Mouse (Mus musculus): ENCODE data around the gene Moxd1. TPM values are rescaled to one million over a fixed set of nuclear protein-coding genes. Genes with fewer than 3 reads are reported as not detected.

Gene Moxd1
- polyA plus RNA-seq, 1 experiment from 2014 or later = 2.6 TPM

GRCm38 (mm10) chr10:24251631-24252030 lies 28.3 kb downstream of the Moxd1 start:
- ATAC-seq (replicated peaks; ENCODE audit: low FRiP score) = no peak
- DNase-seq (ENCODE audit: low spot score) = no peak
- no peak overlapping the region for H3K4me2 ChIP-seq (ENCODE audit: low read depth, low read length, severe bottlenecking)
- no peak overlapping the region for H3K9ac ChIP-seq (ENCODE audit: low read length)
- H3K4me1 ChIP-seq (replicated peaks; ENCODE audit: control insufficient read depth, insufficient read depth, low read length) = no peaks in the 10 kb centered on the region
- no peaks in the 10 kb centered on the region for H3K9me3 ChIP-seq (ENCODE audit: control insufficient read depth, low read length)
- H3K36me3 ChIP-seq (ENCODE audit: control insufficient read depth, insufficient read depth, low read length) = no peaks in the 10 kb centered on the region
- H3K27me3 ChIP-seq (ENCODE audit: control insufficient read depth, insufficient read depth, low read length) = no peaks in the 10 kb centered on the region
- H3K27ac ChIP-seq (ENCODE audit: low read depth, low read length) = no peak overlapping the region
- H3K4me3 ChIP-seq (ENCODE audit: low read depth, low read length) = no peak overlapping the region

GRCm38 (mm10) chr10:24258150-24258549 lies 34.8 kb downstream of the Moxd1 start:
- H3K4me2 ChIP-seq (ENCODE audit: low read depth, low read length, severe bottlenecking) = no peak overlapping the region
- H3K27ac ChIP-seq (ENCODE audit: low read depth, low read length) = no peak overlapping the region
- no peaks in the 10 kb centered on the region for H3K9me3 ChIP-seq (ENCODE audit: control insufficient read depth, low read length)
- H3K27me3 ChIP-seq (ENCODE audit: control insufficient read depth, insufficient read depth, low read length) = no peaks in the 10 kb centered on the region
- no peak overlapping the region for H3K4me3 ChIP-seq (ENCODE audit: low read depth, low read length)
- no peaks in the 10 kb centered on the region for H3K4me1 ChIP-seq (replicated peaks; ENCODE audit: control insufficient read depth, insufficient read depth, low read length)
- 90% methylated on average over 7 of the region's 7 CpGs for WGBS
- no peak for ATAC-seq (replicated peaks; ENCODE audit: low FRiP score)
- no peak overlapping the region for H3K9ac ChIP-seq (ENCODE audit: low read length)
- DNase-seq (ENCODE audit: low spot score) = no peak
- H3K36me3 ChIP-seq (ENCODE audit: control insufficient read depth, insufficient read depth, low read length) = no peaks in the 10 kb centered on the region

DNA sequence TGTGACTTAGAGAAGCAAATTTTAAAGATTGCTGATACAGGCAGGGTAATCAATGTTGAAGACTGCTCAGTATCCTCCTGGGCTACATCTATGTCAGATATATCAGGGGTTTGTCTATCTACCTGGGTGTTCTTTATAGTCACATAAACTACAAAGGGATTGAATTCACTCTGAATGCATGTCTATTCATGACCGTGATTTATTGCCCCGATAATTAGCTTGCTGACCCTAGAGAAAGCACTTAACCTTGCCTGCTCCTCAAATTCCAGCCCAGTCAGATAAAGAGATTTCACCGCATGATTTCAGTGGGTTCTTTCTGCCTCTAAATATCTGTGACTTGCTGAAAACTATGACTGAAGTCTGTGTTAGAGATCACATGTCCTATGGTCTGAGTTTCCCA lies 35.6 kb downstream of the Moxd1 start:
- H3K36me3 ChIP-seq (ENCODE audit: control insufficient read depth, insufficient read depth, low read length) = no peaks in the 10 kb centered on the region
- WGBS = 70% methylated on average over 3 of the region's 3 CpGs
- no peak overlapping the region for H3K4me3 ChIP-seq (ENCODE audit: low read depth, low read length)
- ATAC-seq (replicated peaks; ENCODE audit: low FRiP score) (no peak), DNase-seq (ENCODE audit: low spot score) (no peak)
- no peak overlapping the region for H3K27ac ChIP-seq (ENCODE audit: low read depth, low read length)
- H3K4me2 ChIP-seq (ENCODE audit: low read depth, low read length, severe bottlenecking) = no peak overlapping the region
- H3K9ac ChIP-seq (ENCODE audit: low read length) = no peak overlapping the region
- no peaks in the 10 kb centered on the region for H3K27me3 ChIP-seq (ENCODE audit: control insufficient read depth, insufficient read depth, low read length)
- no peaks in the 10 kb centered on the region for H3K4me1 ChIP-seq (replicated peaks; ENCODE audit: control insufficient read depth, insufficient read depth, low read length)
- H3K9me3 ChIP-seq (ENCODE audit: control insufficient read depth, low read length) = no peaks in the 10 kb centered on the region

- no peaks in the 10 kb centered on the region for H3K4me1 ChIP-seq (replicated peaks; ENCODE audit: control insufficient read depth, insufficient read depth, low read length)
- ATAC-seq (replicated peaks; ENCODE audit: low FRiP score) (no peak), DNase-seq (ENCODE audit: low spot score) (no peak)
- 69% methylated on average over 5 of the region's 5 CpGs for WGBS
- no peak overlapping the region for H3K4me3 ChIP-seq (ENCODE audit: low read depth, low read length)
- no peak overlapping the region for H3K4me2 ChIP-seq (ENCODE audit: low read depth, low read length, severe bottlenecking)
- H3K9ac ChIP-seq (ENCODE audit: low read length) = no peak overlapping the region
- H3K36me3 ChIP-seq (ENCODE audit: control insufficient read depth, insufficient read depth, low read length) = no peaks in the 10 kb centered on the region
- H3K9me3 ChIP-seq (ENCODE audit: control insufficient read depth, low read length) = no peaks in the 10 kb centered on the region
- H3K27ac ChIP-seq (ENCODE audit: low read depth, low read length) = no peak overlapping the region
- H3K27me3 ChIP-seq (ENCODE audit: control insufficient read depth, insufficient read depth, low read length) = no peaks in the 10 kb centered on the region
Observed at GRCm38 (mm10) chr10:24259794-24260590, 36.7 kb downstream of the Moxd1 start.

- 77% methylated on average over 2 of the region's 2 CpGs for WGBS
- H3K4me3 ChIP-seq (ENCODE audit: low read depth, low read length) = no peak overlapping the region
- H3K27ac ChIP-seq (ENCODE audit: low read depth, low read length) = no peak overlapping the region
- no peaks in the 10 kb centered on the region for H3K4me1 ChIP-seq (replicated peaks; ENCODE audit: control insufficient read depth, insufficient read depth, low read length)
- no peaks in the 10 kb centered on the region for H3K9me3 ChIP-seq (ENCODE audit: control insufficient read depth, low read length)
- ATAC-seq (replicated peaks; ENCODE audit: low FRiP score) = no peak
- H3K4me2 ChIP-seq (ENCODE audit: low read depth, low read length, severe bottlenecking) = no peak overlapping the region
- H3K36me3 ChIP-seq (ENCODE audit: control insufficient read depth, insufficient read depth, low read length) = no peaks in the 10 kb centered on the region
- H3K9ac ChIP-seq (ENCODE audit: low read length) = no peak overlapping the region
- no peak for DNase-seq (ENCODE audit: low spot score)
- no peaks in the 10 kb centered on the region for H3K27me3 ChIP-seq (ENCODE audit: control insufficient read depth, insufficient read depth, low read length)
Observed at GRCm38 (mm10) chr10:24267520-24267919, 44.2 kb downstream of the Moxd1 start.

DNA sequence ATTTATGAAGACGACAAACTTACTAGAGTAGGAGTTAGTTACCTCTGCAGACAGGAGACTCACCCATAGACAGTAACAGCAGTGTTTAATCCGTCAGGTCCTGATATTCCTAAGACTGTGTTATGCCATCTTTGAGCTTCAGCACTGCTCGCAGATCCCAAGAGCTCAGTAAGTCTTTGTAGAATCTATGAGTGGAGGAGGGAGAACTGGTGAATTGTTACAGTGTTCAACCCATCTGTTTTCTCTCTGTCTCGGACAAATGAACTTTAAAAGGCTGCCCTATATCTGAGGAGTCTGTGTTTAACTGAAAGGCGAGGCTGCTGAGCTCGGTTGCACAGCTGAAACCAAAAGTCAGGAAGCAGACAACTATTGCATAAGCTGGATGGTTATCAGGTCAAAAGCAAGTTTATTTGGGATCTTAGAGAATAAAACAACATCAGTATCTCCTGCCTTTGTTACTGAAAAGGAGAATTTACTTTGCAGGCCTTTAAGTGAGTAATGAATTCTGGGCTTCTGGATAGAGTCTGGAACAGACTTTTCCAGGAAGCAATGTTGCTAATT lies 47.8 kb downstream of the Moxd1 start:
- 77% methylated on average over 6 of the region's 6 CpGs for WGBS
- DNase-seq (ENCODE audit: low spot score) (no peak), ATAC-seq (replicated peaks; ENCODE audit: low FRiP score) (no peak)
- Histone ChIP-seq H3K36me3 (ENCODE audit: control insufficient read depth, insufficient read depth, low read length) (no peaks in the 10 kb centered on the region), H3K9ac (ENCODE audit: low read length) (no peak overlapping the region), H3K27me3 (ENCODE audit: control insufficient read depth, insufficient read depth, low read length) (no peaks in the 10 kb centered on the region), H3K9me3 (ENCODE audit: control insufficient read depth, low read length) (no peaks in the 10 kb centered on the region), H3K27ac (ENCODE audit: low read depth, low read length) (no peak overlapping the region), H3K4me2 (ENCODE audit: low read depth, low read length, severe bottlenecking) (no peak overlapping the region), H3K4me1 (replicated peaks; ENCODE audit: control insufficient read depth, insufficient read depth, low read length) (no peaks in the 10 kb centered on the region), H3K4me3 (ENCODE audit: low read depth, low read length) (no peak overlapping the region)

DNA sequence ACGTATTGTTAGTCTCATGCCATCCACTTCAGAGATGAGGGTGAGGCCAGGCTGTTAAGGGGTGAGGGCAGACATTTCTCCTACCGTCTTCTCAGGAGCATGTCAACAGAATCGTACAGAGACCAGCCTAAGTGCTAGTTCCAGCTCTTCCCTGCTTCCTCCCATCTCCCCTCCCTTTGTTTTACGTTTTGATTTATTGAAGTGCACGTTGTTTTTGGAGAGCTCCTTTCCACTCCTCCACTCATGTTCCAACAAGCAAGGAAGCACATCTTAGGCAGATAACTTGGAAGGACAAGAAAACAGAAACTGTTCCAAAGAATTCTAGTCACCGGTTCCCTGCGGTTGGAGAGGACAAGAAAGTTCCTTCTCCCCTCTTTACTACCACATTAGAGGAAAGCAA lies 52.9 kb downstream of the Moxd1 start:
- H3K36me3 ChIP-seq (ENCODE audit: control insufficient read depth, insufficient read depth, low read length) = no peaks in the 10 kb centered on the region
- no peak overlapping the region for H3K27ac ChIP-seq (ENCODE audit: low read depth, low read length)
- 87% methylated on average over 7 of the region's 7 CpGs for WGBS
- H3K9ac ChIP-seq (ENCODE audit: low read length) = no peak overlapping the region
- H3K27me3 ChIP-seq (ENCODE audit: control insufficient read depth, insufficient read depth, low read length) = no peaks in the 10 kb centered on the region
- no peaks in the 10 kb centered on the region for H3K9me3 ChIP-seq (ENCODE audit: control insufficient read depth, low read length)
- H3K4me2 ChIP-seq (ENCODE audit: low read depth, low read length, severe bottlenecking) = no peak overlapping the region
- no peak overlapping the region for H3K4me3 ChIP-seq (ENCODE audit: low read depth, low read length)
- no peak for ATAC-seq (replicated peaks; ENCODE audit: low FRiP score)
- no peaks in the 10 kb centered on the region for H3K4me1 ChIP-seq (replicated peaks; ENCODE audit: control insufficient read depth, insufficient read depth, low read length)
- DNase-seq (ENCODE audit: low spot score) = no peak

DNA sequence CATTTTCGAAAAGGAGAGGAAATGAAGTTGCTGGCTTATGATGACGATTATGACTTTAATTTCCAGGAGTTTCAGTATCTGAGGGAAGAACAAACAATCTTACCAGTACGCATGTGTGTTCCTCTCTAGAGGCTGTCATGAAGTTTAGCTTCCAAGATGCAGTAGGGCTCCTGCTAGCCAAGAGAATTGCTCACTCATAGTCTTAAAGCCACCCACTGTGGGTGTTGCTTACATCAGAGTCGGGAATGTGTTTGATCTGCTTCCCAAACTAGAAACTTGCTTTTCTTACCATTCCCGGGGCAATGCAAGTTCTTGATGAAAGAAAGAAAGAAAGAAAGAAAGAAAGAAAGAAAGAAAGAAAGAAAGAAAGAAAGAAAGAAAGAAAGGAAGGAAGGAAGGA lies 59.3 kb downstream of the Moxd1 start:
- no peaks in the 10 kb centered on the region for H3K4me1 ChIP-seq (replicated peaks; ENCODE audit: control insufficient read depth, insufficient read depth, low read length)
- no peak for DNase-seq (ENCODE audit: low spot score)
- WGBS = 73% methylated on average over 5 of the region's 5 CpGs

GRCm38 (mm10) chr10:24291611-24292010 lies 68.3 kb downstream of the Moxd1 start:
- H3K9ac ChIP-seq (ENCODE audit: low read length) = no peak overlapping the region
- no peak overlapping the region for H3K4me2 ChIP-seq (ENCODE audit: low read depth, low read length, severe bottlenecking)
- no peaks in the 10 kb centered on the region for H3K9me3 ChIP-seq (ENCODE audit: control insufficient read depth, low read length)
- no peak overlapping the region for H3K4me3 ChIP-seq (ENCODE audit: low read depth, low read length)
- 84% methylated on average over 8 of the region's 8 CpGs for WGBS
- DNase-seq (ENCODE audit: low spot score) (no peak), ATAC-seq (replicated peaks; ENCODE audit: low FRiP score) (no peak)
- no peaks in the 10 kb centered on the region for H3K27me3 ChIP-seq (ENCODE audit: control insufficient read depth, insufficient read depth, low read length)
- H3K27ac ChIP-seq (ENCODE audit: low read depth, low read length) = no peak overlapping the region
- no peaks in the 10 kb centered on the region for H3K4me1 ChIP-seq (replicated peaks; ENCODE audit: control insufficient read depth, insufficient read depth, low read length)
- no peaks in the 10 kb centered on the region for H3K36me3 ChIP-seq (ENCODE audit: control insufficient read depth, insufficient read depth, low read length)

More for the DNA sequence above, 59.3 kb downstream of the Moxd1 start:
- no peak for ATAC-seq (replicated peaks; ENCODE audit: low FRiP score)
- H3K27me3 ChIP-seq (ENCODE audit: control insufficient read depth, insufficient read depth, low read length) = no peaks in the 10 kb centered on the region
- no peak overlapping the region for H3K4me3 ChIP-seq (ENCODE audit: low read depth, low read length)
- no peak overlapping the region for H3K4me2 ChIP-seq (ENCODE audit: low read depth, low read length, severe bottlenecking)
- H3K9ac ChIP-seq (ENCODE audit: low read length) = no peak overlapping the region
- no peak overlapping the region for H3K27ac ChIP-seq (ENCODE audit: low read depth, low read length)
- no peaks in the 10 kb centered on the region for H3K9me3 ChIP-seq (ENCODE audit: control insufficient read depth, low read length)
- no peaks in the 10 kb centered on the region for H3K36me3 ChIP-seq (ENCODE audit: control insufficient read depth, insufficient read depth, low read length)
